Mouse (Mus musculus) kidney, adult 2 months (tissue): ENCODE measurements around the gene Lnx2.

ENCODE experiments used
- CTCF ChIP-seq: fragments of 200-500 bp; conservative IDR thresholded peaks from 2 replicates; pipeline ENCODE4 v1.5.1; 2011; ENCODE audit warnings: low read depth, mild to moderate bottlenecking, control low read depth, low read length, moderate library complexity, mixed read lengths; ENCODE audit not compliant: insufficient read depth, insufficient read length
- POLR2A ChIP-seq: fragments of 200-500 bp; IDR thresholded peaks from one replicate; pipeline ENCODE4 v1.6.1; 2011; ENCODE audit warnings: low read depth, low read length, control low read depth

DNA sequence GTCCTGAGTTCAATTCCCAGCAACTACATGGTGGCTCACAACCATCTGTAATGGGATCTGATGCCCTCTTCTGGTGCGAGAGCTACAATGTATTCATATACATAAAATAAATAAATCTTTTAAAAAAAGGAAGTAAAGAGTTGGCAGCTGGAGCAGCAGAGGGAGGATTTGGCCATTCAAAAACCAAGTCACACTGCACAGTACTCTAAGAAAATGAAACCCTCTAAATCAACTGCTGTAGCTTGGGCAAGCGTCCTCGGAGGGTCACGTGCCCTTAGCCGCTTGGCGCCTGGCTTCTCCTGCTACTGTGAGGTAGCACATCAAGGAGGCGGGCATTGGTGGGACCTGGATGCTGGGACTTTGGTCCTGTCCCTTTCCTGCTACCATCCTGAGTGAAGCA lies 61.2 kb downstream of the Lnx2 start:
- TF ChIP-seq POLR2A (no peak), CTCF (no peak)
